Mouse (Mus musculus) CH12.LX (cell line): ENCODE results near the gene Gm30083.

Experiments used
- CTCF ChIP-seq, 2 experiments: IDR thresholded peaks in 1 of 2; conservative IDR thresholded peaks in 1 of 2; 2 replicates each; pipeline ENCODE4 v1.5.1; 2011 to 2012; ENCODE audit warnings: low read depth in 2 of 2, low read length in 2 of 2, improper control_type of control experiment in 1 of 2, inconsistent platforms in 1 of 2, mild to moderate bottlenecking in 1 of 2, moderate library complexity in 1 of 2
- E2F4 ChIP-seq: IDR thresholded peaks from 2 replicates; pipeline ENCODE4 v1.6.1; 2011; ENCODE audit warnings: low read depth, low read length, improper control_type of control experiment; ENCODE audit not compliant: insufficient replicate concordance
- EP300 ChIP-seq: IDR thresholded peaks from 2 replicates; pipeline ENCODE4 v1.6.1; 2011; ENCODE audit warnings: low read length, improper control_type of control experiment
- MAX ChIP-seq: IDR thresholded peaks from 2 replicates; pipeline ENCODE4 v1.6.1; 2011; ENCODE audit warnings: low read length, improper control_type of control experiment
- MAZ ChIP-seq: IDR thresholded peaks from 2 replicates; pipeline ENCODE4 v1.6.1; 2012; ENCODE audit warnings: low read depth, mild to moderate bottlenecking, inconsistent platforms, low read length, improper control_type of control experiment, moderate library complexity
- NELFE ChIP-seq: IDR thresholded peaks from 2 replicates; pipeline ENCODE4 v1.6.1; 2011; ENCODE audit warnings: low read depth, low read length, improper control_type of control experiment
- NRF1 ChIP-seq: IDR thresholded peaks from 2 replicates; pipeline ENCODE4 v1.6.1; 2014; ENCODE audit warnings: low read depth, mild to moderate bottlenecking, inconsistent platforms, low read length, improper control_type of control experiment, moderate library complexity
- PAX5 ChIP-seq: IDR thresholded peaks from 2 replicates; pipeline ENCODE4 v1.6.1; 2012; ENCODE audit warnings: low read length, inconsistent platforms, mixed read lengths
- POLR2A ChIP-seq: IDR thresholded peaks from 2 replicates; pipeline ENCODE4 v1.6.1; 2011; ENCODE audit warnings: low read depth, mild to moderate bottlenecking, improper control_type of control experiment, low read length
- POLR2AphosphoS2 ChIP-seq: IDR thresholded peaks from 2 replicates; pipeline ENCODE4 v1.6.1; 2011; ENCODE audit warnings: low read depth, low read length, improper control_type of control experiment
- RAD21 ChIP-seq: IDR thresholded peaks from 2 replicates; pipeline ENCODE4 v1.6.1; 2011; ENCODE audit warnings: low read depth, mild to moderate bottlenecking, low read length, improper control_type of control experiment, moderate library complexity
- TBP ChIP-seq: conservative IDR thresholded peaks from 2 replicates; pipeline ENCODE4 v1.6.1; 2011; ENCODE audit warnings: low read depth, low read length, improper control_type of control experiment
- ZNF384 ChIP-seq: IDR thresholded peaks from 2 replicates; pipeline ENCODE4 v1.6.1; 2012; ENCODE audit warnings: low read depth, low read length, improper control_type of control experiment, inconsistent platforms

- TF ChIP-seq CTCF (conservative IDR thresholded peaks at IDR 0.05 in 1 of 2, IDR thresholded peaks at IDR 0.05 in 1 of 2; ENCODE audit: low read depth in 2 of 2, low read length in 2 of 2), result no peak
- no peak for TF ChIP-seq NRF1
- no peak for TF ChIP-seq MAX
- TF ChIP-seq POLR2A, result no peak
- no peak for TF ChIP-seq EP300
- no peak for TF ChIP-seq PAX5
- TF ChIP-seq ZNF384, result no peak
- TF ChIP-seq MAZ, result no peak
- no peak for TF ChIP-seq POLR2AphosphoS2
- no peak for TF ChIP-seq E2F4
- no peak for TF ChIP-seq TBP
- TF ChIP-seq RAD21, result no peak
- TF ChIP-seq NELFE, result no peak
Observed at GRCm38 (mm10) chr14:34001445-34001844, 13.5 kb downstream of the Gm30083 start.
